Mouse (Mus musculus) liver, embryonic 14.5 days (tissue): Measurements from ENCODE around the gene Cnot1. TPM values are rescaled to one million over a fixed set of nuclear protein-coding genes. Genes with fewer than 3 reads are reported as not detected.

Source experiments
- ATAC-seq: fragments of 200-750 bp; cut with Nextera tagmentation; 2 replicates; pipeline ENCODE4 v1.8.0; 2017; ENCODE audit warnings: moderate number of reproducible peaks, mild to moderate bottlenecking, moderate library complexity; ENCODE audit not compliant: insufficient read depth
- DNase-seq, 3 experiments: peaks; one replicate each; pipeline ENCODE4 v3.0.0-alpha.2; 2012 to 2013; ENCODE audit warnings: low read depth in 3 of 3, low spot score in 3 of 3
- H3K27ac ChIP-seq: fragments of 300-500 bp; sonication (generic); 2 replicates; pipeline ENCODE4 v1.5.1; 2014; ENCODE audit warnings: moderate library complexity, mild to moderate bottlenecking, control low read depth, inconsistent platforms
- H3K27me3 ChIP-seq: fragments of 300-500 bp; sonication (generic); 2 replicates; pipeline ENCODE4 v1.6.1; 2014; ENCODE audit warnings: mild to moderate bottlenecking, low read length, moderate library complexity; ENCODE audit not compliant: control insufficient read depth, insufficient read depth
- H3K36me3 ChIP-seq: fragments of 300-500 bp; sonication (generic); replicated peaks from 2 replicates; pipeline ENCODE4 v1.6.1; 2014; ENCODE audit warnings: low read depth; ENCODE audit not compliant: control insufficient read depth, insufficient read depth
- H3K4me1 ChIP-seq, 2 experiments: fragments of 200-500 bp in 1 of 2; fragments of 300-500 bp in 1 of 2; sonication (generic) in 1 of 2; replicated peaks; 2 replicates each; pipeline ENCODE4 v1.6.1; 2012 to 2014; ENCODE audit warnings: antibody characterized with exemption in 1 of 2, inconsistent platforms in 1 of 2, low read length in 1 of 2; ENCODE audit not compliant: control insufficient read depth in 2 of 2, insufficient read depth in 2 of 2
- H3K4me2 ChIP-seq: fragments of 300-500 bp; sonication (generic); 2 replicates; pipeline ENCODE4 v1.6.1; 2014; ENCODE audit warnings: low read depth, mild to moderate bottlenecking, control low read depth, moderate library complexity
- H3K4me3 ChIP-seq, 2 experiments: fragments of 200-500 bp in 1 of 2; fragments of 300-500 bp in 1 of 2; sonication (generic) in 1 of 2; 2 replicates each; pipeline ENCODE4 v1.5.1; 2012 to 2014; ENCODE audit warnings: low read depth in 2 of 2, low read length in 2 of 2, mild to moderate bottlenecking in 2 of 2, control low read depth in 1 of 2, inconsistent platforms in 1 of 2, moderate library complexity in 1 of 2; ENCODE audit not compliant: insufficient read depth in 1 of 2
- H3K9ac ChIP-seq: fragments of 300-500 bp; sonication (generic); replicated peaks from 2 replicates; pipeline ENCODE4 v1.6.1; 2014; ENCODE audit warnings: mild to moderate bottlenecking, control low read depth, moderate library complexity
- H3K9me3 ChIP-seq: fragments of 300-500 bp; sonication (generic); 2 replicates; pipeline ENCODE4 v1.6.1; 2016; ENCODE audit warnings: low read length, mixed read lengths; ENCODE audit not compliant: control insufficient read depth
- CTCF ChIP-seq: IDR thresholded peaks from 2 replicates; pipeline ENCODE4 v1.5.1; 2016; ENCODE audit warnings: antibody characterized with exemption, low read depth, control low read depth
- EP300 ChIP-seq: IDR thresholded peaks from 2 replicates; pipeline ENCODE4 v1.6.1; 2016; ENCODE audit warnings: antibody characterized with exemption, low read depth
- WGBS: fragments of 180-500 bp; shearing (Covaris S2); extraction: QIAGEN DNeasy Blood & Tissue Kit; methylation state at CpG from one replicate; pipeline ENCODE4 v1.1.7; 2014; ENCODE audit not compliant: insufficient replicate concordance; 5-methylcytosine and 5-hydroxymethylcytosine counted together
- polyA plus RNA-seq, 2 experiments: library from polyadenylated mRNA; depleted of rRNA in 1 of 2; stranded (reverse) in 1 of 2; unstranded in 1 of 2; fragments of >200 nt; fragmentation: Nextera tagmentation in 1 of 2; extraction: Ambion mirVana in 1 of 2; gene quantifications; 2 replicates each; pipeline versions ENCODE4 v1.2.1 to v1.2.3; 2012 to 2014

Cnot1 gene
- polyA plus RNA-seq, 2 experiments, result 33.1 to 41.8 TPM

- H3K4me3 ChIP-seq, result no peak overlapping the region; a peak in 1 of 4 replicates
- H3K4me2 ChIP-seq, result peak overlapping the region; percentile 94
- H3K9ac ChIP-seq, result no peak overlapping the region
- peaks cover 11 to 23% of the 10 kb centered on the region in 2 experiments for H3K4me1 ChIP-seq
- H3K9me3 ChIP-seq, result no peaks in the 10 kb centered on the region
- no peak overlapping the region for H3K27ac ChIP-seq
- TF ChIP-seq EP300 (no peak), CTCF (no peak)
- no peaks in the 10 kb centered on the region for H3K27me3 ChIP-seq
- peaks cover 3% of the 10 kb centered on the region; the same call in 1 of the 2 replicates for H3K36me3 ChIP-seq
- 61% methylated on average over 4 of the region's 4 CpGs for WGBS
- ATAC-seq (no peak), DNase-seq (no peak)
Measured at GRCm38 (mm10) chr8:95808631-95809030, 1.4 kb upstream of the Cnot1 start.

- peak; percentile 85 for ATAC-seq
- TF ChIP-seq EP300 (no peak), CTCF (no peak)
- Histone ChIP-seq H3K4me3 (peak overlapping the region; percentile 93 to 96), H3K27me3 (no peaks in the 10 kb centered on the region), H3K9me3 (no peaks in the 10 kb centered on the region), H3K4me1 (peaks cover 11 to 26% of the 10 kb centered on the region in 2 experiments), H3K27ac (peak overlapping the region; percentile 93), H3K36me3 (peaks cover 3% of the 10 kb centered on the region), H3K4me2 (peak overlapping the region; percentile 94), H3K9ac (peak overlapping the region; percentile 64)
- DNase-seq, result peak; percentile 89 to 93 (median 91)
- 0% methylated on average over 20 of the region's 20 CpGs for WGBS
Measured at GRCm38 (mm10) chr8:95807861-95808260, 597 bp upstream of the Cnot1 start.

- peak overlapping the region; percentile 84 for H3K4me2 ChIP-seq
- H3K4me3 ChIP-seq, result peak overlapping the region; percentile 93 to 96
- H3K4me1 ChIP-seq, result peaks cover 11 to 32% of the 10 kb centered on the region in 2 experiments
- TF ChIP-seq CTCF (no peak), EP300 (no peak)
- no peaks in the 10 kb centered on the region for H3K9me3 ChIP-seq
- DNase-seq (no peak), ATAC-seq (peak; percentile 1; the same call in 1 of the 2 replicates)
- H3K27me3 ChIP-seq, result no peaks in the 10 kb centered on the region
- H3K9ac ChIP-seq, result peak overlapping the region; percentile 97
- peaks cover 8% of the 10 kb centered on the region for H3K36me3 ChIP-seq
- 0% methylated on average over 55 of the region's 69 CpGs for WGBS
- peak overlapping the region; percentile 57 for H3K27ac ChIP-seq
Measured at GRCm38 (mm10) chr8:95806461-95807191, 638 bp downstream of the Cnot1 start.

GRCm38 (mm10) chr8:95805482-95805881 lies 1.8 kb downstream of the Cnot1 start:
- Histone ChIP-seq H3K9me3 (no peaks in the 10 kb centered on the region), H3K4me1 (peaks cover 11 to 34% of the 10 kb centered on the region in 2 experiments), H3K36me3 (peaks cover 10% of the 10 kb centered on the region), H3K27ac (no peak overlapping the region; the same call in 1 of the 2 replicates), H3K9ac (peak overlapping the region; percentile 97), H3K4me3 (peak overlapping the region; percentile 93 to 96), H3K27me3 (no peaks in the 10 kb centered on the region), H3K4me2 (peak overlapping the region; percentile 84)
- TF ChIP-seq CTCF, result no peak
- TF ChIP-seq EP300, result no peak
- ATAC-seq (no peak), DNase-seq (no peak)
- WGBS, result 36% methylated on average over 2 of the region's 2 CpGs

GRCm38 (mm10) chr8:95802231-95802630 lies 5.0 kb downstream of the Cnot1 start:
- ATAC-seq (no peak), DNase-seq (no peak)
- Histone ChIP-seq H3K9ac (no peak overlapping the region), H3K27me3 (no peaks in the 10 kb centered on the region), H3K4me2 (no peak overlapping the region), H3K4me1 (peaks cover 6 to 28% of the 10 kb centered on the region in 2 experiments), H3K36me3 (peaks cover 15% of the 10 kb centered on the region), H3K27ac (no peak overlapping the region), H3K9me3 (no peaks in the 10 kb centered on the region), H3K4me3 (no peak overlapping the region)
- 55% methylated on average over 8 of the region's 8 CpGs for WGBS
- no peak for TF ChIP-seq EP300
- TF ChIP-seq CTCF, result no peak
